Mouse (Mus musculus) kidney, postnatal 0 days (tissue): ENCODE results near the gene Hist1h2be. TPM values are rescaled to one million over a fixed set of nuclear protein-coding genes. Genes with fewer than 3 reads are reported as not detected.
A peak's percentile ranks its signal among the peaks of the same experiment; 100 is the strongest.
"Not testable (repeated sequence)": the region's sequence is repeated elsewhere in the genome, so short reads cannot be mapped to it uniquely, and the experiment has no call there.

Experiments
- ATAC-seq: fragments of 200-750 bp; cut with Nextera tagmentation; replicated peaks from 2 replicates; pipeline ENCODE4 v1.8.0; 2017; ENCODE audit warnings: low read depth, moderate number of reproducible peaks, moderate TSS enrichment, moderate library complexity; ENCODE audit not compliant: low FRiP score
- DNase-seq: peaks from one replicate; pipeline ENCODE4 v3.0.0-alpha.2; 2016; ENCODE audit warnings: low spot score
- H3K27ac ChIP-seq: fragments of 300-500 bp; sonication (generic); 2 replicates; pipeline ENCODE4 v1.5.1; 2014; ENCODE audit warnings: mild to moderate bottlenecking
- H3K27me3 ChIP-seq: fragments of 300-500 bp; sonication (generic); 2 replicates; pipeline ENCODE4 v1.6.1; 2014; ENCODE audit warnings: low read length, mixed read lengths; ENCODE audit not compliant: insufficient read depth
- H3K36me3 ChIP-seq: fragments of 300-500 bp; sonication (generic); 2 replicates; pipeline ENCODE4 v1.6.1; 2014; ENCODE audit warnings: low read length, mixed read lengths; ENCODE audit not compliant: insufficient read depth
- H3K4me1 ChIP-seq: fragments of 300-500 bp; sonication (generic); replicated peaks from 2 replicates; pipeline ENCODE4 v1.6.1; 2014; ENCODE audit warnings: antibody characterized with exemption, low read length, mixed read lengths; ENCODE audit not compliant: insufficient read depth
- H3K4me2 ChIP-seq: fragments of 300-500 bp; sonication (generic); 2 replicates; pipeline ENCODE4 v1.6.1; 2014; ENCODE audit warnings: mild to moderate bottlenecking, low read length, moderate library complexity, mixed read lengths
- H3K4me3 ChIP-seq: fragments of 300-500 bp; sonication (generic); replicated peaks from 2 replicates; pipeline ENCODE4 v1.5.1; 2014; ENCODE audit warnings: low read depth, low read length
- H3K9ac ChIP-seq: fragments of 300-500 bp; sonication (generic); 2 replicates; pipeline ENCODE4 v1.6.1; 2014; ENCODE audit warnings: low read depth, low read length
- H3K9me3 ChIP-seq: fragments of 300-500 bp; sonication (generic); replicated peaks from 2 replicates; pipeline ENCODE4 v1.6.1; 2016; ENCODE audit warnings: low read length, inconsistent platforms, mixed read lengths
- CTCF ChIP-seq: IDR thresholded peaks from 2 replicates; pipeline ENCODE4 v1.5.1; 2016; ENCODE audit warnings: antibody characterized with exemption, low read depth, mild to moderate bottlenecking, moderate library complexity
- WGBS: fragments of 180-500 bp; shearing (Covaris S2); extraction: QIAGEN DNeasy Blood & Tissue Kit; methylation state at CpG from one replicate; pipeline ENCODE4 v1.1.7; 2014; 5-methylcytosine and 5-hydroxymethylcytosine counted together
- polyA plus RNA-seq: library from polyadenylated mRNA; unstranded; fragments of >200 nt; fragmentation: Nextera tagmentation; extraction: Ambion mirVana; gene quantifications from 2 replicates; pipeline ENCODE4 v1.2.1, GENCODE M21; 2015

Gene Hist1h2be
- polyA plus RNA-seq, 1 experiment from 2014 or later = 0.83 TPM

DNA sequence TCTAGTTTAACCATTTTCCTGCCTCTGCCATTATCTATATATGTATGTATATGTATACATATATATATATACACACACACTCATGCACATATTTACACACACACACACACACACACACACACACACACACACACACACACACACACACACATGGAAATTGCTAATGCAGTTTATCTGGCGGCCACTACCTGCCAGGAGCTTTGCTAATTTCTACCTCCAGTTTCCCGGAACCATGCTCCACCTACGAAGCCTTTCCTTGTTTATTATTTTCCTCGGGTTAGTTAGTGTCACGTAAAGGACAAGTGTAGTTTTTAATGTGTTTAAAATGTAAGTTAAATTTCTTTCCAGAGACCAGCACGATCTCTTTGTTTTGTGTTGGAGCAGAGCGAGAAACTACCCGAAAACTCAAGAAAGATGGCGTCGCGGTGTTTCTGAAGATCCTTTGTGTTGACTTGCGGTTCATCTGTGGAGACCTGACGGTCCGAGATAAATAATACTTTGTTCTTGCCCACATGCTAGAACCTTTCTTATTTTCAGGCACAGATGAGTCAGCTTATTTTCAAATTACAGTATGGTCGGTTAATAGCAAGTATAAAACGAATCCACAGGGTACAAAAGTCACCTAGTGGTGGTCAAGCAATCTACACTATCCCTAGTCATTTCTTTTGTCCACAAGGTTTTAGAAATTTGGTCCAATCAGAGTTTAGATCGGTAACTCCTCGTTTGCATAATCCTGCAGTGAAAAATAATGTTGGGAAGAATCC lies 58.0 kb downstream of the Hist1h2be start:
- DNase-seq = peak; percentile 98
- H3K9ac ChIP-seq = peak overlapping the region; percentile 57
- peak; percentile 71 for TF ChIP-seq CTCF
- H3K36me3 ChIP-seq = no peaks in the 10 kb centered on the region
- H3K4me1 ChIP-seq = no peaks in the 10 kb centered on the region
- 3% methylated on average over 18 of the region's 18 CpGs for WGBS
- H3K9me3 ChIP-seq = no peaks in the 10 kb centered on the region
- peak overlapping the region; percentile 76 for H3K4me2 ChIP-seq
- H3K4me3 ChIP-seq = peak overlapping the region; percentile 25
- H3K27ac ChIP-seq = peak overlapping the region; percentile 96
- H3K27me3 ChIP-seq = no peaks in the 10 kb centered on the region
- peak; percentile 58 for ATAC-seq

DNA sequence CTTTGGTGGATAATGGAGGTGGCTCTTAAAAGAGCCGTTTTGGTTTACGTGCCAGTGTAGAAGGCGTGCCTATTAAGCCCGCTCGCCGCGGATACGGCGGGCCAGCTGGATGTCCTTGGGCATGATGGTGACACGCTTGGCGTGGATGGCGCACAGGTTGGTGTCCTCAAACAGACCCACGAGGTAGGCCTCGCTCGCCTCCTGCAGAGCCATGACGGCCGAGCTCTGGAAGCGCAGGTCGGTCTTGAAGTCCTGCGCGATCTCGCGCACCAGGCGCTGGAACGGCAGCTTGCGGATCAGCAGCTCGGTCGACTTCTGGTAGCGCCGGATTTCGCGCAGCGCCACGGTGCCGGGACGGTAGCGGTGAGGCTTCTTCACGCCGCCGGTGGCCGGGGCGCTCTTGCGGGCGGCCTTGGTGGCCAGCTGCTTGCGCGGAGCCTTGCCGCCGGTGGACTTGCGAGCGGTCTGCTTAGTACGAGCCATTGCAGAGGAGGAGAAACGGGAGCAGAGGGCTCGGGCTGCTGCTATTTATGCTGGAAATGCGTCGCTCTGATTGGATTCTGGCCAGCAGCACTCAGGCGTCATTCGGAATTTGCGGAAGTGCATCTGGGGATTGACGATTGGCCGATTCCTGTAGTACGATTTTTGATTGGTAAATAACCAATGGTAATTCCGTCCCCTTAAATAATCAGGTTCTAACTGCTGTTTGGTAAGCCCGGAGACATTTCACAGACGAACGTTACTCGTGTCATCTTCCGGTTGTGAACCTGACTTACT lies 58.9 kb downstream of the Hist1h2be start, which contains the start of gene Hist1h3e:
Gene Hist1h3e (minus strand): TSS at position 487 of the 777 bp plus-strand sequence.
- Histone ChIP-seq H3K4me2 (peak within 1 kb of the TSS; percentile 76), H3K9ac (peak within 1 kb of the TSS; percentile 61), H3K4me3 (peak within 1 kb of the TSS; percentile 25), H3K27ac (peak within 1 kb of the TSS; percentile 96)
- H3K9me3 ChIP-seq, H3K36me3 ChIP-seq, H3K4me1 ChIP-seq, H3K27me3 ChIP-seq: not testable (repeated sequence)
- DNase-seq = peak; percentile 99
- under 1% methylated on average over 42 of the region's 67 CpGs for WGBS
- peak; percentile 91 for ATAC-seq

GRCm38 (mm10) chr13:23561531-23561882 lies 59.4 kb downstream of the Hist1h2be start:
- H3K4me3 ChIP-seq = peak overlapping the region; percentile 25
- not testable (repeated sequence) for DNase-seq, ATAC-seq, H3K27me3 ChIP-seq, H3K9me3 ChIP-seq, H3K4me1 ChIP-seq, H3K36me3 ChIP-seq
- H3K4me2 ChIP-seq = peak overlapping the region; percentile 76
- peak overlapping the region; percentile 96 for H3K27ac ChIP-seq
- peak overlapping the region; percentile 61; the same call in 1 of the 2 replicates for H3K9ac ChIP-seq
- WGBS = 0% methylated on average over 2 of the region's 5 CpGs

DNA sequence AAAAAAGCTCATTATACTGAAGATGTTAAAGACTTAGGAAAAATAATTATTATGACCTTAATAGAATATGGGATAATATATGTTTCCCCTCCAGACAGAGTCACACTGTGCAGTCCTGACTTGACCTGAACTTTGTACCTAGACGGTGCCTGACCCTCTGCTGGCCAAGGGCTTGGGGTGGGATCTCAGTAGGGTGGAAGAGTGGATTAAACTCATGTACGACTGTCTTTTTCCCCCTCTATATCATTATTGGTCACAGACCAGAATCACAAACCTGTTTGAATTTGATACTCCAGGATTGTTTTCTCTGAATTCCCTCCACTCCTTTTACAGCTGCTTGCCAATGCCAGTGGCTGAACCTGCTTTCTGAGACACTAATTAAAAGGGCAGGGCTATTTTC lies 60.2 kb downstream of the Hist1h2be start:
- DNase-seq, H3K27ac ChIP-seq, H3K9me3 ChIP-seq, H3K9ac ChIP-seq, H3K36me3 ChIP-seq, H3K4me1 ChIP-seq, H3K27me3 ChIP-seq, H3K4me3 ChIP-seq, ATAC-seq: not testable (repeated sequence)
- 9% methylated on average over 2 of the region's 2 CpGs for WGBS
- 0 out of 2 replicates have a peak overlapping the region, but pooled peaks have one; percentile 13 for H3K4me2 ChIP-seq

GRCm38 (mm10) chr13:23556906-23557305 lies 64.0 kb downstream of the Hist1h2be start:
- WGBS = 62% methylated on average over 3 of the region's 3 CpGs
- peak overlapping the region; percentile 95 for H3K4me2 ChIP-seq
- TF ChIP-seq CTCF = no peak
- H3K4me3 ChIP-seq = no peak overlapping the region
- ATAC-seq = no peak
- no peaks in the 10 kb centered on the region for H3K36me3 ChIP-seq
- no peaks in the 10 kb centered on the region for H3K27me3 ChIP-seq
- DNase-seq = no peak
- no peaks in the 10 kb centered on the region for H3K4me1 ChIP-seq
- no peak overlapping the region for H3K27ac ChIP-seq
- no peak overlapping the region for H3K9ac ChIP-seq
- H3K9me3 ChIP-seq = no peaks in the 10 kb centered on the region

DNA sequence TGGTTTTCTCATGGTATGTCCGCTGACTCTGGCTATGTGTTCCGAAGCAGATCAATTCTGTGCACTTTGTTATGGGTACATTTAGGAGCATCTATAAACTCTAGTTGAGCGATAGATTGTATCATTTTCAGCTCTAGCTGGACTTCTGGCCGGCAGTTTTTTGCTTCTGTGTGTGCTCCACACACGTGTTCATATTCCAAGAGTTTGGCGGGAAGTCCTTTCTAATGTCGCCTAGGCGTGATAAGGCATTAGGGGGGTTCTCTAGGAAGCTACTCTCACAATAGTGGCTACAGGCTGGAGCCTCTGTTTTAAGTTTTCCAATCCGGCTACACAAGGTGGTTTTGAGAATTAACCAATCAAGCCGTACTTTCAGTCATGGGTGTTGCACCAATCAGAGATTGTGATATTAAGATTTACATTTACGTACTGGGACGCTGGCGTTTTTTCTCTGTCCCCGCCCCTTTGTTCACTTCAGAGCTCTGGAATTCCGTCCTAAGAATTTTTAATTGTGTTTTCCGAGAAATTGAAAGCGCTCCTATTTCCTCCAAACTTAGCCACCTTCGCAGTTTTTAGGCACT lies 65.0 kb downstream of the Hist1h2be start:
- Histone ChIP-seq H3K36me3 (no peaks in the 10 kb centered on the region), H3K27me3 (no peaks in the 10 kb centered on the region), H3K9me3 (no peaks in the 10 kb centered on the region), H3K27ac (peak overlapping the region; percentile 98), H3K4me1 (no peaks in the 10 kb centered on the region), H3K4me2 (peak overlapping the region; percentile 95), H3K9ac (peak overlapping the region; percentile 88), H3K4me3 (peak overlapping the region; percentile 44)
- peak; percentile 71 for ATAC-seq
- WGBS = under 1% methylated on average over 18 of the region's 18 CpGs
- peak; percentile 99 for DNase-seq
- no peak for TF ChIP-seq CTCF
